Mouse (Mus musculus) hindbrain, embryonic 16.5 days (tissue): ENCODE data around the gene Ptger1. TPM values are rescaled to one million over a fixed set of nuclear protein-coding genes. Genes with fewer than 3 reads are reported as not detected.

ENCODE experiments used
- ATAC-seq: fragments of 200-750 bp; cut with Nextera tagmentation; 2 replicates; pipeline ENCODE4 v1.8.0; 2017; ENCODE audit warnings: moderate TSS enrichment, moderate library complexity
- H3K27ac ChIP-seq: fragments of 300-500 bp; sonication (generic); 2 replicates; pipeline ENCODE4 v1.5.1; 2014; ENCODE audit warnings: low read depth, mild to moderate bottlenecking, control low read depth, low read length, moderate library complexity
- H3K27me3 ChIP-seq: fragments of 300-500 bp; sonication (generic); replicated peaks from 2 replicates; pipeline ENCODE4 v1.6.1; 2014; ENCODE audit warnings: low read length; ENCODE audit not compliant: control insufficient read depth, insufficient read depth
- H3K36me3 ChIP-seq: fragments of 300-500 bp; sonication (generic); 2 replicates; pipeline ENCODE4 v1.6.1; 2014; ENCODE audit warnings: mild to moderate bottlenecking, low read length, moderate library complexity, mixed read lengths; ENCODE audit not compliant: control insufficient read depth, insufficient read depth
- H3K4me1 ChIP-seq: fragments of 300-500 bp; sonication (generic); 2 replicates; pipeline ENCODE4 v1.6.1; 2014; ENCODE audit warnings: low read depth, low read length; ENCODE audit not compliant: control insufficient read depth, insufficient read depth
- H3K4me2 ChIP-seq: fragments of 300-500 bp; sonication (generic); 2 replicates; pipeline ENCODE4 v1.6.1; 2014; ENCODE audit warnings: mild to moderate bottlenecking, low read length, control low read depth, moderate library complexity
- H3K4me3 ChIP-seq: fragments of 300-500 bp; sonication (generic); 2 replicates; pipeline ENCODE4 v1.5.1; 2014; ENCODE audit warnings: mild to moderate bottlenecking, low read length, control low read depth, moderate library complexity
- H3K9ac ChIP-seq: fragments of 300-500 bp; sonication (generic); 2 replicates; pipeline ENCODE4 v1.6.1; 2014; ENCODE audit warnings: low read depth, mild to moderate bottlenecking, control low read depth, low read length, moderate library complexity
- H3K9me3 ChIP-seq: fragments of 300-500 bp; sonication (generic); 2 replicates; pipeline ENCODE4 v1.6.1; 2014; ENCODE audit warnings: mild to moderate bottlenecking, low read length, moderate library complexity; ENCODE audit not compliant: control insufficient read depth
- WGBS: fragments of 180-500 bp; shearing (Covaris S2); extraction: QIAGEN DNeasy Blood & Tissue Kit; methylation state at CpG from one replicate; pipeline ENCODE4 v1.1.7; 2014; 5-methylcytosine and 5-hydroxymethylcytosine counted together
- polyA plus RNA-seq: library from polyadenylated mRNA; unstranded; fragments of >200 nt; fragmentation: Nextera tagmentation; extraction: Ambion mirVana; gene quantifications from 2 replicates; pipeline ENCODE4 v1.2.1, GENCODE M21; 2015

Gene Ptger1
- polyA plus RNA-seq, 1 experiment from 2014 or later, result 0.61 TPM

DNA sequence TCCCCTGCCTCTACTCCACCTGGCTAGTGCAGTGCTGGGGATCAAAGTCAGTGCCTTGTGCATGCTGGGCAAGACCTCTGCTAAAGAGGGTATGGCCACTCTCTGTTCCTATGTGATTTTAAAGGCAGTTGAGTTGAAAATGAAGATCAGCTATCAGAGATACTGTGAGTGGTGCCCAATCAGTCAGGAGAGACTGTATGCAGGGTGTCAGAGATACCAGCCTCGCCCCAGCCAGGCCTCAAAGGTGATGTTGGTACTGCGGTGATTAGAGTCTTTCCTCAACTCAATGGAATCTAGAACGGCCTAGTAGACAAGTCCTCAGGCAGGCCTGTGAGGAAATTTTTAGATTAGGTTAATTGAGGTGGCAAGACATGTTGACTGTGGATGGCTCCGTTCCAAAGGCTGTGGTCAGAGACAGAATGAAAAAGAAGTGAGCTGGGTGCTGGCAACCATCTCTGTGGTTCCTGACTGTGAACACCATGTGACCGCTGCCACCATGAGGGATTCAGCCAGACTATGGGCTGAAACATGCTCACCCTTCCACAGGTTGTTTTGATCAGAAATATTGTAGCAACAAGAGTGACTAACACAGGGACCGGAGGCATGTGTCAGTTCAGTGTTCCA lies 40.7 kb upstream of the Ptger1 start:
- no peak for ATAC-seq
- WGBS, result 95% methylated on average over 6 of the region's 6 CpGs
- H3K27ac ChIP-seq, result no peak overlapping the region

GRCm38 (mm10) chr8:83632083-83632707 lies 34.3 kb upstream of the Ptger1 start:
- Histone ChIP-seq H3K4me1 (no peaks in the 10 kb centered on the region), H3K36me3 (no peaks in the 10 kb centered on the region), H3K9me3 (peaks cover 4% of the 10 kb centered on the region; the same call in 1 of the 2 replicates), H3K4me2 (no peak overlapping the region), H3K27ac (no peak overlapping the region), H3K9ac (no peak overlapping the region), H3K27me3 (no peaks in the 10 kb centered on the region), H3K4me3 (no peak overlapping the region)
- 86% methylated on average over 7 of the region's 7 CpGs for WGBS
- ATAC-seq, result no peak

More for the DNA sequence above, 40.7 kb upstream of the Ptger1 start:
- H3K4me1 ChIP-seq, result no peaks in the 10 kb centered on the region; the same call in 1 of the 2 replicates
- no peak overlapping the region for H3K4me2 ChIP-seq
- H3K9me3 ChIP-seq, result no peaks in the 10 kb centered on the region
- H3K4me3 ChIP-seq, result no peak overlapping the region
- no peak overlapping the region for H3K9ac ChIP-seq
- H3K36me3 ChIP-seq, result no peaks in the 10 kb centered on the region
- H3K27me3 ChIP-seq, result no peaks in the 10 kb centered on the region

GRCm38 (mm10) chr8:83638856-83639255 lies 27.6 kb upstream of the Ptger1 start:
- H3K27me3 ChIP-seq, result no peaks in the 10 kb centered on the region
- H3K4me1 ChIP-seq, result no peaks in the 10 kb centered on the region
- no peak overlapping the region for H3K27ac ChIP-seq
- WGBS, result 77% methylated on average over 4 of the region's 4 CpGs
- no peak overlapping the region for H3K9ac ChIP-seq
- no peak overlapping the region for H3K4me3 ChIP-seq
- H3K36me3 ChIP-seq, result no peaks in the 10 kb centered on the region
- ATAC-seq, result no peak
- no peak overlapping the region for H3K4me2 ChIP-seq
- peaks cover 4% of the 10 kb centered on the region; the same call in 1 of the 2 replicates for H3K9me3 ChIP-seq

GRCm38 (mm10) chr8:83639649-83640048 lies 26.8 kb upstream of the Ptger1 start:
- Histone ChIP-seq H3K4me2 (no peak overlapping the region), H3K27me3 (no peaks in the 10 kb centered on the region), H3K27ac (no peak overlapping the region), H3K4me1 (no peaks in the 10 kb centered on the region), H3K4me3 (no peak overlapping the region), H3K9me3 (peaks cover 4% of the 10 kb centered on the region; the same call in 1 of the 2 replicates), H3K9ac (no peak overlapping the region), H3K36me3 (no peaks in the 10 kb centered on the region)
- WGBS, result 81% methylated on average over 5 of the region's 5 CpGs
- ATAC-seq, result no peak

DNA sequence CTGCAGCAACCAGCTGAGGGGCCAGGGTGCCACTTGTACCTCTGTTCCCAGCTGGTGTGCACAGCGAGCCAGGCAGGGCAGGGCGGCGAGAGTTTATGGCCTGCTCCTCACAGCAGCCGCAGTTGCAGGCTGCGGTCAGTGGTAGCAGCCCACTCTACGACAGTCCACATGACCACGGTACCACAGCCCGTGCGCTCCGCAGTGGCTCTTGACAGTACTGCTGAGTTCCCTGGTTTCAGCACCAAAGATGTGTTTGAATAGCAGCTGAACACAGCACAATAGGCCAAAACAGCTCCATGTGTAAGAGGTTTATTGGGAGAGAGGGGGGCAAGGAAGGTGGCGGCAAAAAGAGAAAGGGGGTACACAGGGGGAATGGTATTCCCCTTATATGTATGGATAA lies 19.0 kb upstream of the Ptger1 start:
- H3K27me3 ChIP-seq, result no peaks in the 10 kb centered on the region
- no peak overlapping the region for H3K4me3 ChIP-seq
- H3K4me2 ChIP-seq, result no peak overlapping the region
- no peaks in the 10 kb centered on the region for H3K36me3 ChIP-seq
- no peaks in the 10 kb centered on the region for H3K9me3 ChIP-seq
- H3K9ac ChIP-seq, result no peak overlapping the region
- H3K27ac ChIP-seq, result no peak overlapping the region
- peaks cover 4% of the 10 kb centered on the region for H3K4me1 ChIP-seq
- no peak for ATAC-seq
- WGBS, result 97% methylated on average over 11 of the region's 11 CpGs

- H3K9me3 ChIP-seq, result no peaks in the 10 kb centered on the region
- ATAC-seq, result no peak
These were observed 18.4 kb upstream of the Ptger1 start for GRCm38 (mm10) chr8:83648031-83648430.

GRCm38 (mm10) chr8:83649699-83650098 lies 16.8 kb upstream of the Ptger1 start:
- ATAC-seq, result no peak
- H3K36me3 ChIP-seq, result no peaks in the 10 kb centered on the region
- H3K27me3 ChIP-seq, result no peaks in the 10 kb centered on the region
- H3K4me1 ChIP-seq, result peaks cover 16% of the 10 kb centered on the region
- H3K27ac ChIP-seq, result no peak overlapping the region
- H3K9ac ChIP-seq, result no peak overlapping the region
- WGBS, result 96% methylated on average over 6 of the region's 6 CpGs
- H3K9me3 ChIP-seq, result no peaks in the 10 kb centered on the region
- H3K4me3 ChIP-seq, result no peak overlapping the region
- no peak overlapping the region for H3K4me2 ChIP-seq

More at GRCm38 (mm10) chr8:83648031-83648430, 18.4 kb upstream of the Ptger1 start:
- WGBS, result 95% methylated on average over 4 of the region's 4 CpGs
- no peaks in the 10 kb centered on the region for H3K36me3 ChIP-seq
- no peak overlapping the region for H3K9ac ChIP-seq
- H3K4me1 ChIP-seq, result peaks cover 4% of the 10 kb centered on the region
- H3K4me3 ChIP-seq, result no peak overlapping the region
- no peak overlapping the region for H3K4me2 ChIP-seq
- no peaks in the 10 kb centered on the region for H3K27me3 ChIP-seq
- no peak overlapping the region for H3K27ac ChIP-seq

- Histone ChIP-seq H3K27ac (peak within 1 kb of the TSS; percentile 89), H3K4me3 (peak within 1 kb of the TSS; percentile 90), H3K9ac (peak within 1 kb of the TSS; percentile 89), H3K4me1 (peaks cover 17% of the 10 kb centered on the region), H3K27me3 (no peaks in the 10 kb centered on the region), H3K4me2 (peak within 1 kb of the TSS; percentile 80), H3K36me3 (no peaks in the 10 kb centered on the region), H3K9me3 (no peaks in the 10 kb centered on the region)
- ATAC-seq, result peak; percentile 96
- 4% methylated on average over 41 of the region's 50 CpGs for WGBS
These were observed 14.3 kb upstream of the Ptger1 start, which contains the start of gene Gipc1 for GRCm38 (mm10) chr8:83652030-83652743. Gipc1 (plus strand) TSS chr8:83652677.
